Mouse (Mus musculus) liver, embryonic 11.5 days (tissue): ENCODE measurements around the gene Ppa2. TPM values are rescaled to one million over a fixed set of nuclear protein-coding genes. Genes with fewer than 3 reads are reported as not detected.

ENCODE experiments used
- ATAC-seq: fragments of 200-750 bp; cut with Nextera tagmentation; replicated peaks from 2 replicates; pipeline ENCODE4 v1.8.0; 2017; ENCODE audit warnings: moderate number of reproducible peaks, mild to moderate bottlenecking, moderate TSS enrichment, moderate library complexity; ENCODE audit not compliant: low FRiP score
- DNase-seq: peaks from one replicate; pipeline ENCODE4 v3.0.0-alpha.2; 2017; ENCODE audit warnings: low spot score
- H3K27ac ChIP-seq: fragments of 300-500 bp; sonication (generic); 2 replicates; pipeline ENCODE4 v1.5.1; 2014; ENCODE audit warnings: mild to moderate bottlenecking, low read depth, low read length, control low read depth
- H3K27me3 ChIP-seq: fragments of 300-500 bp; sonication (generic); replicated peaks from 2 replicates; pipeline ENCODE4 v1.6.1; 2014; ENCODE audit warnings: low read length, mixed read lengths; ENCODE audit not compliant: control insufficient read depth, insufficient read depth
- H3K36me3 ChIP-seq: fragments of 300-500 bp; sonication (generic); 2 replicates; pipeline ENCODE4 v1.6.1; 2014; ENCODE audit warnings: mild to moderate bottlenecking, low read length, moderate library complexity, mixed read lengths; ENCODE audit not compliant: control insufficient read depth, insufficient read depth
- H3K4me1 ChIP-seq: fragments of 300-500 bp; sonication (generic); replicated peaks from 2 replicates; pipeline ENCODE4 v1.6.1; 2014; ENCODE audit warnings: low read length, mixed read lengths; ENCODE audit not compliant: control insufficient read depth, insufficient read depth
- H3K4me2 ChIP-seq: fragments of 300-500 bp; sonication (generic); 2 replicates; pipeline ENCODE4 v1.6.1; 2014; ENCODE audit warnings: mild to moderate bottlenecking, control low read depth, moderate library complexity
- H3K4me3 ChIP-seq: fragments of 300-500 bp; sonication (generic); 2 replicates; pipeline ENCODE4 v1.5.1; 2014; ENCODE audit warnings: low read depth, low read length, control low read depth
- H3K9ac ChIP-seq: fragments of 300-500 bp; sonication (generic); 2 replicates; pipeline ENCODE4 v1.6.1; 2014; ENCODE audit warnings: low read depth, low read length, control low read depth
- H3K9me3 ChIP-seq: fragments of 300-500 bp; sonication (generic); 2 replicates; pipeline ENCODE4 v1.6.1; 2016; ENCODE audit warnings: low read length, inconsistent platforms, mixed read lengths; ENCODE audit not compliant: control insufficient read depth
- WGBS: fragments of 180-500 bp; shearing (Covaris S2); extraction: QIAGEN DNeasy Blood & Tissue Kit; methylation state at CpG from one replicate; pipeline ENCODE4 v1.1.7; 2014; 5-methylcytosine and 5-hydroxymethylcytosine counted together
- polyA plus RNA-seq: library from polyadenylated mRNA; unstranded; fragments of >200 nt; fragmentation: Nextera tagmentation; extraction: Ambion mirVana; gene quantifications from 2 replicates; pipeline ENCODE4 v1.2.1, GENCODE M21; 2014

The Ppa2 gene
- polyA plus RNA-seq, 1 experiment from 2014 or later: 102 TPM

- H3K27ac ChIP-seq: no peak overlapping the region
- H3K36me3 ChIP-seq: peaks cover 7% of the 10 kb centered on the region; the same call in 1 of the 2 replicates
- H3K4me1 ChIP-seq: no peaks in the 10 kb centered on the region
- no peaks in the 10 kb centered on the region for H3K9me3 ChIP-seq
- WGBS: 91% methylated on average over 6 of the region's 6 CpGs
- no peak overlapping the region for H3K9ac ChIP-seq
- DNase-seq (no peak), ATAC-seq (no peak)
- H3K4me3 ChIP-seq: no peak overlapping the region
- no peaks in the 10 kb centered on the region for H3K27me3 ChIP-seq
- H3K4me2 ChIP-seq: no peak overlapping the region
Measured at GRCm38 (mm10) chr3:133320313-133320712, 10.4 kb downstream of the Ppa2 start.

- Histone ChIP-seq H3K36me3 (peaks cover 7% of the 10 kb centered on the region; the same call in 1 of the 2 replicates), H3K9ac (no peak overlapping the region), H3K27me3 (no peaks in the 10 kb centered on the region), H3K9me3 (no peaks in the 10 kb centered on the region), H3K27ac (no peak overlapping the region), H3K4me1 (no peaks in the 10 kb centered on the region), H3K4me2 (no peak overlapping the region), H3K4me3 (no peak overlapping the region)
- DNase-seq: no peak
- no peak for ATAC-seq
- 94% methylated on average over 10 of the region's 10 CpGs for WGBS
Measured at GRCm38 (mm10) chr3:133321928-133322327, 12.0 kb downstream of the Ppa2 start.

- peaks cover 7% of the 10 kb centered on the region; the same call in 1 of the 2 replicates for H3K36me3 ChIP-seq
- ATAC-seq: no peak
- no peak overlapping the region for H3K9ac ChIP-seq
- H3K4me2 ChIP-seq: no peak overlapping the region
- H3K27ac ChIP-seq: no peak overlapping the region
- 60% methylated on average over 4 of the region's 4 CpGs for WGBS
- H3K27me3 ChIP-seq: no peaks in the 10 kb centered on the region
- no peak for DNase-seq
- H3K4me1 ChIP-seq: no peaks in the 10 kb centered on the region
- no peak overlapping the region for H3K4me3 ChIP-seq
- H3K9me3 ChIP-seq: no peaks in the 10 kb centered on the region
Measured at GRCm38 (mm10) chr3:133322552-133322951, 12.6 kb downstream of the Ppa2 start.

GRCm38 (mm10) chr3:133325135-133325534, 15.2 kb downstream of the Ppa2 start:
- Histone ChIP-seq H3K27me3 (no peaks in the 10 kb centered on the region), H3K4me1 (no peaks in the 10 kb centered on the region), H3K36me3 (peaks cover 7% of the 10 kb centered on the region; the same call in 1 of the 2 replicates), H3K4me3 (no peak overlapping the region), H3K9ac (no peak overlapping the region), H3K9me3 (no peaks in the 10 kb centered on the region), H3K27ac (no peak overlapping the region), H3K4me2 (no peak overlapping the region)
- ATAC-seq (no peak), DNase-seq (no peak)
- WGBS: 76% methylated on average over 5 of the region's 5 CpGs

GRCm38 (mm10) chr3:133328551-133328950, 18.6 kb downstream of the Ppa2 start:
- Histone ChIP-seq H3K27ac (no peak overlapping the region), H3K9ac (no peak overlapping the region), H3K36me3 (no peaks in the 10 kb centered on the region), H3K4me2 (no peak overlapping the region), H3K4me1 (no peaks in the 10 kb centered on the region), H3K27me3 (no peaks in the 10 kb centered on the region), H3K9me3 (no peaks in the 10 kb centered on the region), H3K4me3 (no peak overlapping the region)
- ATAC-seq (no peak), DNase-seq (no peak)
- WGBS: 79% methylated on average over 13 of the region's 13 CpGs

GRCm38 (mm10) chr3:133329406-133329805, 19.5 kb downstream of the Ppa2 start:
- WGBS: 83% methylated on average over 2 of the region's 2 CpGs

GRCm38 (mm10) chr3:133331184-133331866, 21.4 kb downstream of the Ppa2 start:
- no peaks in the 10 kb centered on the region for H3K27me3 ChIP-seq
- no peaks in the 10 kb centered on the region for H3K9me3 ChIP-seq
- H3K4me3 ChIP-seq: no peak overlapping the region
- WGBS: 66% methylated on average over 15 of the region's 15 CpGs
- no peaks in the 10 kb centered on the region for H3K4me1 ChIP-seq
- ATAC-seq: no peak
- no peak overlapping the region for H3K4me2 ChIP-seq
- no peak overlapping the region for H3K27ac ChIP-seq
- no peak overlapping the region for H3K9ac ChIP-seq
- H3K36me3 ChIP-seq: no peaks in the 10 kb centered on the region
- DNase-seq: no peak

More at GRCm38 (mm10) chr3:133329406-133329805, 19.5 kb downstream of the Ppa2 start:
- Histone ChIP-seq H3K4me3 (no peak overlapping the region), H3K4me1 (no peaks in the 10 kb centered on the region), H3K4me2 (no peak overlapping the region), H3K27me3 (no peaks in the 10 kb centered on the region), H3K9me3 (no peaks in the 10 kb centered on the region), H3K9ac (no peak overlapping the region), H3K36me3 (no peaks in the 10 kb centered on the region), H3K27ac (no peak overlapping the region)
- no peak for DNase-seq
- ATAC-seq: no peak

GRCm38 (mm10) chr3:133332280-133332679, 22.4 kb downstream of the Ppa2 start:
- ATAC-seq: no peak
- no peak overlapping the region for H3K4me3 ChIP-seq
- WGBS: 59% methylated on average over 5 of the region's 5 CpGs
- no peak overlapping the region for H3K4me2 ChIP-seq
- H3K4me1 ChIP-seq: no peaks in the 10 kb centered on the region
- no peak for DNase-seq
- no peak overlapping the region for H3K9ac ChIP-seq
- H3K36me3 ChIP-seq: no peaks in the 10 kb centered on the region
- H3K9me3 ChIP-seq: no peaks in the 10 kb centered on the region
- no peak overlapping the region for H3K27ac ChIP-seq
- no peaks in the 10 kb centered on the region for H3K27me3 ChIP-seq
